Mouse (Mus musculus): ENCODE results near the gene Erbin. TPM values are rescaled to one million over a fixed set of nuclear protein-coding genes. Genes with fewer than 3 reads are reported as not detected.

The Erbin gene
- total RNA-seq, 2 experiments from 2014 or later = 71.2 to 73.8 TPM

- no peak for DNase-seq
- intact Hi-C loops (cut with DNase I) = loop anchor here (5.0 kb wide), 1 partner anchor 46 kb away; no protein-coding TSS in a partner anchor
Measured at GRCm38 (mm10) chr13:103918432-103918831, 1.9 kb downstream of the Erbin start.

- DNase-seq = no peak
- intact Hi-C loops (cut with DNase I) = no loop called here
Measured at GRCm38 (mm10) chr13:103914114-103914736, 6.1 kb downstream of the Erbin start.

GRCm38 (mm10) chr13:103912351-103912750 is 8.0 kb downstream of the Erbin start:
- DNase-seq = no peak
- intact Hi-C loops (cut with DNase I) = no loop called here

- DNase-seq = no peak
- intact Hi-C loops (cut with DNase I) = no loop called here
Measured at GRCm38 (mm10) chr13:103910598-103910997, 9.7 kb downstream of the Erbin start.

- no peak for DNase-seq
- intact Hi-C loops (cut with DNase I) = no loop called here
Measured at GRCm38 (mm10) chr13:103909894-103910293, 10.4 kb downstream of the Erbin start.

GRCm38 (mm10) chr13:103900015-103900414 is 20.3 kb downstream of the Erbin start:
- no peak for DNase-seq
- intact Hi-C loops (cut with DNase I) = no loop called here

GRCm38 (mm10) chr13:103897606-103898005 is 22.7 kb downstream of the Erbin start:
- intact Hi-C loops (cut with DNase I) = no loop called here
- no peak for DNase-seq

- DNase-seq = no peak
- intact Hi-C loops (cut with DNase I) = no loop called here
Measured at GRCm38 (mm10) chr13:103893065-103893464, 27.2 kb downstream of the Erbin start.

GRCm38 (mm10) chr13:103890038-103890437 is 30.3 kb downstream of the Erbin start:
- DNase-seq = no peak
- intact Hi-C loops (cut with DNase I) = no loop called here

- intact Hi-C loops (cut with DNase I) = no loop called here
- no peak for DNase-seq
Measured at GRCm38 (mm10) chr13:103886503-103886902, 33.8 kb downstream of the Erbin start.

GRCm38 (mm10) chr13:103881200-103881599 is 39.1 kb downstream of the Erbin start:
- no peak for DNase-seq
- intact Hi-C loops (cut with DNase I) = no loop called here

GRCm38 (mm10) chr13:103876743-103877142 is 43.6 kb downstream of the Erbin start:
- no peak for DNase-seq
- intact Hi-C loops (cut with DNase I) = no loop called here

- DNase-seq = no peak
- intact Hi-C loops (cut with DNase I) = no loop called here
Measured at GRCm38 (mm10) chr13:103875823-103876514, 44.3 kb downstream of the Erbin start.

- DNase-seq = no peak
- intact Hi-C loops (cut with DNase I) = loop anchor here (5.0 kb wide), 1 partner anchor 47 kb away; no protein-coding TSS in a partner anchor
Measured at GRCm38 (mm10) chr13:103870786-103871185, 49.5 kb downstream of the Erbin start.

GRCm38 (mm10) chr13:103870117-103870516 is 50.2 kb downstream of the Erbin start:
- intact Hi-C loops (cut with DNase I) = loop anchor here (5.0 kb wide), 1 partner anchor 47 kb away; no protein-coding TSS in a partner anchor

GRCm38 (mm10) chr13:103868875-103869274 is 51.4 kb downstream of the Erbin start:
- DNase-seq = no peak
- intact Hi-C loops (cut with DNase I) = no loop called here

More at GRCm38 (mm10) chr13:103870117-103870516, 50.2 kb downstream of the Erbin start:
- no peak for DNase-seq

- intact Hi-C loops (cut with DNase I) = no loop called here
- DNase-seq = no peak
Measured at GRCm38 (mm10) chr13:103862041-103862440, 58.3 kb downstream of the Erbin start.

- intact Hi-C loops (cut with DNase I) = no loop called here
- no peak for DNase-seq
Measured at GRCm38 (mm10) chr13:103859041-103859440, 61.3 kb downstream of the Erbin start.

- intact Hi-C loops (cut with DNase I) = no loop called here
- DNase-seq = no peak
Measured at GRCm38 (mm10) chr13:103847614-103848013, 72.7 kb downstream of the Erbin start.

GRCm38 (mm10) chr13:103841287-103842201 is 78.8 kb downstream of the Erbin start:
- DNase-seq = peak in 1 of 2 experiments; percentile 21
- intact Hi-C loops (cut with DNase I) = loop anchor here (5.0 kb wide), 1 partner anchor 81 kb away; the partner anchor contains the start of gene Erbin

- intact Hi-C loops (cut with DNase I) = no loop called here
- DNase-seq = peak; percentile 14 to 29
Measured at GRCm38 (mm10) chr13:103838619-103839018, 81.7 kb downstream of the Erbin start.
